Mouse (Mus musculus): ENCODE results near the gene 4430402I18Rik. TPM values are rescaled to one million over a fixed set of nuclear protein-coding genes. Genes with fewer than 3 reads are reported as not detected.

4430402I18Rik gene
- polyA plus RNA-seq (2014; fragmentation: Illumina TruSeq; extraction: RNeasy Lipid Tissue Mini Kit (QIAGEN cat#74804); ENCODE audit: low read depth, low replicate concordance): 474 TPM

GRCm38 (mm10) chr19:28967652-28968051 is at the start of gene 4430402I18Rik:
TSS of gene 4430402I18Rik (minus strand) at chr19:28967800.

DNA sequence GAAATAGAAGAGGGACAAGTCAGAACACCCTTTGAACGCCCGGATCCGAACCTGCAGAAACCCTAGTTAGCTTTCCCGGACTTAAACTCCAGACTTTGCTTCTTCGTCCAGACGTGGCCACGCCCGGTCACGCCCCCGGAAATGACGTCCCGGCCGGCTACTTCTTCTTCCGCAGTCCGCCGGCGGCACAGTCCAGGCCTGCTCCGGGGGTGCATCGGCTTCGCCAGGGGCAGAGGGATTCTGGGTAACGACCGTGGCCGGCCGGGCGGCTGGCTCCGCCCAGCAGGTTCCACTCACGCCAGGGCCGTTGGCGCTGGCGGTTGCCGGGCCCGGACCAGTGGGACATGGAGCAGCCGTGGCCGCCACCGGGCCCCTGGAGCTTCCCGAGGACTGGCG is 22.6 kb upstream of the 4430402I18Rik start, which contains the start of gene Cdc37l1:
Gene Cdc37l1 (plus strand): TSS at position 159 of the 396 bp plus-strand sequence.

GRCm38 (mm10) chr19:28963842-28964551 is 3.6 kb downstream of the 4430402I18Rik start, which contains the start of gene Plpp6:
TSS of gene Plpp6 (plus strand) at chr19:28963953.

Other genes with a start within 250 kb of the 4430402I18Rik start
- 0.20 TPM for gene Slc1a1, start 132.8 kb downstream of the 4430402I18Rik start, polyA plus RNA-seq (2014; fragmentation: Illumina TruSeq; extraction: RNeasy Lipid Tissue Mini Kit (QIAGEN cat#74804); ENCODE audit: low read depth, low replicate concordance)
- 13.3 TPM for gene Plpp6, start 3.8 kb downstream of the 4430402I18Rik start, polyA plus RNA-seq (2014; fragmentation: Illumina TruSeq; extraction: RNeasy Lipid Tissue Mini Kit (QIAGEN cat#74804); ENCODE audit: low read depth, low replicate concordance)
- gene Cdc37l1, start 22.6 kb upstream of the 4430402I18Rik start, polyA plus RNA-seq (2014; fragmentation: Illumina TruSeq; extraction: RNeasy Lipid Tissue Mini Kit (QIAGEN cat#74804); ENCODE audit: low read depth, low replicate concordance): 93.4 TPM
- gene Ak3, start 80.2 kb upstream of the 4430402I18Rik start, polyA plus RNA-seq (2014; fragmentation: Illumina TruSeq; extraction: RNeasy Lipid Tissue Mini Kit (QIAGEN cat#74804); ENCODE audit: low read depth, low replicate concordance): 38.8 TPM
- gene Rcl1, start 133.6 kb upstream of the 4430402I18Rik start, polyA plus RNA-seq (2014; fragmentation: Illumina TruSeq; extraction: RNeasy Lipid Tissue Mini Kit (QIAGEN cat#74804); ENCODE audit: low read depth, low replicate concordance): 1.3 TPM

All from testis, adult 10 weeks (tissue).